Mouse (Mus musculus): Measurements from ENCODE around the gene Gnptg. TPM values are rescaled to one million over a fixed set of nuclear protein-coding genes. Genes with fewer than 3 reads are reported as not detected.

The Gnptg gene
- polyA plus RNA-seq, 1 experiment from 2014 or later: 42.7 TPM

GRCm38 (mm10) chr17:25264453-25264852 is 24.5 kb upstream of the Gnptg start:
- Histone ChIP-seq H3K4me3 (replicated peaks) (no peak overlapping the region), H3K4me2 (replicated peaks) (no peak overlapping the region), H3K27me3 (no peaks in the 10 kb centered on the region), H3K27ac (replicated peaks) (no peak overlapping the region), H3K4me1 (no peaks in the 10 kb centered on the region), H3K9ac (no peak overlapping the region), H3K36me3 (peaks cover 81% of the 10 kb centered on the region), H3K9me3 (replicated peaks) (no peaks in the 10 kb centered on the region)
- 80% methylated on average over 3 of the region's 3 CpGs for WGBS
- no peak for ATAC-seq (ENCODE audit: insufficient number of reproducible peaks, low FRiP score, low TSS enrichment, low read depth)

GRCm38 (mm10) chr17:25257804-25258261 is 17.9 kb upstream of the Gnptg start:
- Histone ChIP-seq H3K4me1 (peaks cover 14% of the 10 kb centered on the region), H3K36me3 (peaks cover 25% of the 10 kb centered on the region), H3K9ac (no peak overlapping the region), H3K27me3 (peaks cover 39% of the 10 kb centered on the region), H3K27ac (replicated peaks) (no peak overlapping the region), H3K4me3 (replicated peaks) (no peak overlapping the region), H3K4me2 (replicated peaks) (no peak overlapping the region), H3K9me3 (replicated peaks) (no peaks in the 10 kb centered on the region)
- whole genome bisulfite sequencing: 53% methylated on average over 6 of the region's 6 CpGs
- no peak for ATAC-seq (ENCODE audit: insufficient number of reproducible peaks, low FRiP score, low TSS enrichment, low read depth)

GRCm38 (mm10) chr17:25256140-25256754 is 16.3 kb upstream of the Gnptg start, which contains the start of gene Baiap3:
TSS of gene Baiap3 (minus strand) at chr17:25256364.
- Histone ChIP-seq H3K9me3 (replicated peaks) (no peaks in the 10 kb centered on the region), H3K4me3 (replicated peaks) (peak within 1 kb of the TSS; percentile 40), H3K4me1 (peaks cover 14% of the 10 kb centered on the region), H3K27me3 (peaks cover 44% of the 10 kb centered on the region), H3K36me3 (peaks cover 19% of the 10 kb centered on the region), H3K27ac (replicated peaks) (no peak within 1 kb of the TSS), H3K9ac (peak within 1 kb of the TSS; percentile 9; the same call in 1 of the 2 replicates), H3K4me2 (replicated peaks) (peak within 1 kb of the TSS; percentile 69)
- ATAC-seq (ENCODE audit: insufficient number of reproducible peaks, low FRiP score, low TSS enrichment, low read depth): 0 out of 2 replicates have a peak, but pooled peaks have one; percentile 27
- WGBS: 2% methylated on average over 33 of the region's 35 CpGs

GRCm38 (mm10) chr17:25255110-25255509 is 15.2 kb upstream of the Gnptg start:
- 63% methylated on average over 2 of the region's 2 CpGs for WGBS
- H3K9me3 ChIP-seq (replicated peaks): no peaks in the 10 kb centered on the region
- peaks cover 14% of the 10 kb centered on the region for H3K4me1 ChIP-seq
- H3K9ac ChIP-seq: no peak overlapping the region
- H3K27ac ChIP-seq (replicated peaks): no peak overlapping the region
- no peak overlapping the region for H3K4me3 ChIP-seq (replicated peaks)
- peaks cover 44% of the 10 kb centered on the region for H3K27me3 ChIP-seq
- H3K36me3 ChIP-seq: peaks cover 17% of the 10 kb centered on the region
- ATAC-seq (ENCODE audit: insufficient number of reproducible peaks, low FRiP score, low TSS enrichment, low read depth): no peak
- H3K4me2 ChIP-seq (replicated peaks): no peak overlapping the region

- Histone ChIP-seq H3K27me3 (peaks cover 44% of the 10 kb centered on the region), H3K4me3 (replicated peaks) (no peak overlapping the region), H3K9me3 (replicated peaks) (no peaks in the 10 kb centered on the region), H3K4me1 (peaks cover 14% of the 10 kb centered on the region), H3K4me2 (replicated peaks) (no peak overlapping the region), H3K9ac (no peak overlapping the region), H3K36me3 (peaks cover 3% of the 10 kb centered on the region; the same call in 1 of the 2 replicates), H3K27ac (replicated peaks) (no peak overlapping the region)
- no peak for ATAC-seq (ENCODE audit: insufficient number of reproducible peaks, low FRiP score, low TSS enrichment, low read depth)
- WGBS: 23% methylated on average over 10 of the region's 10 CpGs
Observed at GRCm38 (mm10) chr17:25253760-25254159, 13.8 kb upstream of the Gnptg start.

GRCm38 (mm10) chr17:25252643-25253042 is 12.7 kb upstream of the Gnptg start:
- no peak overlapping the region for H3K4me3 ChIP-seq (replicated peaks)
- H3K9me3 ChIP-seq (replicated peaks): no peaks in the 10 kb centered on the region
- no peak overlapping the region for H3K27ac ChIP-seq (replicated peaks)
- H3K9ac ChIP-seq: no peak overlapping the region
- no peak for ATAC-seq (ENCODE audit: insufficient number of reproducible peaks, low FRiP score, low TSS enrichment, low read depth)
- H3K36me3 ChIP-seq: no peaks in the 10 kb centered on the region
- no peak overlapping the region for H3K4me2 ChIP-seq (replicated peaks)
- whole genome bisulfite sequencing: 40% methylated on average over 3 of the region's 3 CpGs
- peaks cover 44% of the 10 kb centered on the region for H3K27me3 ChIP-seq
- H3K4me1 ChIP-seq: peaks cover 11% of the 10 kb centered on the region

GRCm38 (mm10) chr17:25250181-25250835 is 10.4 kb upstream of the Gnptg start:
- WGBS: 69% methylated on average over 8 of the region's 8 CpGs
- no peak for ATAC-seq (ENCODE audit: insufficient number of reproducible peaks, low FRiP score, low TSS enrichment, low read depth)
- Histone ChIP-seq H3K27me3 (peaks cover 28% of the 10 kb centered on the region), H3K36me3 (no peaks in the 10 kb centered on the region), H3K4me1 (no peaks in the 10 kb centered on the region), H3K4me2 (replicated peaks) (no peak overlapping the region), H3K4me3 (replicated peaks) (no peak overlapping the region), H3K9me3 (replicated peaks) (no peaks in the 10 kb centered on the region), H3K27ac (replicated peaks) (no peak overlapping the region), H3K9ac (no peak overlapping the region)

- ATAC-seq (ENCODE audit: insufficient number of reproducible peaks, low FRiP score, low TSS enrichment, low read depth): no peak
Observed at GRCm38 (mm10) chr17:25248033-25248750, 8.3 kb upstream of the Gnptg start.

GRCm38 (mm10) chr17:25244239-25244638 is 4.3 kb upstream of the Gnptg start:
- 72% methylated on average over 16 of the region's 16 CpGs for WGBS

More at GRCm38 (mm10) chr17:25248033-25248750, 8.3 kb upstream of the Gnptg start:
- WGBS: 66% methylated on average over 18 of the region's 18 CpGs
- Histone ChIP-seq H3K4me1 (no peaks in the 10 kb centered on the region), H3K4me3 (replicated peaks) (no peak overlapping the region), H3K27ac (replicated peaks) (no peak overlapping the region), H3K27me3 (peaks cover 8% of the 10 kb centered on the region), H3K36me3 (peaks cover 20% of the 10 kb centered on the region), H3K9me3 (replicated peaks) (no peaks in the 10 kb centered on the region), H3K4me2 (replicated peaks) (no peak overlapping the region), H3K9ac (no peak overlapping the region)

GRCm38 (mm10) chr17:25243131-25243780 is 3.3 kb upstream of the Gnptg start:
- ATAC-seq (ENCODE audit: insufficient number of reproducible peaks, low FRiP score, low TSS enrichment, low read depth): no peak
- H3K4me2 ChIP-seq (replicated peaks): no peak overlapping the region
- H3K27ac ChIP-seq (replicated peaks): no peak overlapping the region
- peaks cover 34% of the 10 kb centered on the region for H3K36me3 ChIP-seq
- peaks cover 18% of the 10 kb centered on the region for H3K4me1 ChIP-seq
- H3K9ac ChIP-seq: no peak overlapping the region
- 87% methylated on average over 11 of the region's 11 CpGs for whole genome bisulfite sequencing
- H3K9me3 ChIP-seq (replicated peaks): no peaks in the 10 kb centered on the region
- no peaks in the 10 kb centered on the region for H3K27me3 ChIP-seq
- H3K4me3 ChIP-seq (replicated peaks): no peak overlapping the region

More at GRCm38 (mm10) chr17:25244239-25244638, 4.3 kb upstream of the Gnptg start:
- Histone ChIP-seq H3K4me2 (replicated peaks) (no peak overlapping the region), H3K9me3 (replicated peaks) (no peaks in the 10 kb centered on the region), H3K9ac (no peak overlapping the region), H3K27ac (replicated peaks) (no peak overlapping the region), H3K36me3 (peaks cover 34% of the 10 kb centered on the region), H3K27me3 (no peaks in the 10 kb centered on the region), H3K4me3 (replicated peaks) (no peak overlapping the region), H3K4me1 (peaks cover 14% of the 10 kb centered on the region)
- ATAC-seq (ENCODE audit: insufficient number of reproducible peaks, low FRiP score, low TSS enrichment, low read depth): no peak

- Histone ChIP-seq H3K27ac (replicated peaks) (no peak overlapping the region), H3K4me1 (peaks cover 8% of the 10 kb centered on the region), H3K27me3 (no peaks in the 10 kb centered on the region), H3K9me3 (replicated peaks) (no peaks in the 10 kb centered on the region), H3K36me3 (peaks cover 29% of the 10 kb centered on the region), H3K9ac (no peak overlapping the region), H3K4me3 (replicated peaks) (no peak overlapping the region), H3K4me2 (replicated peaks) (no peak overlapping the region)
- 84% methylated on average over 9 of the region's 9 CpGs for WGBS
- ATAC-seq (ENCODE audit: insufficient number of reproducible peaks, low FRiP score, low TSS enrichment, low read depth): no peak
Observed at GRCm38 (mm10) chr17:25235635-25236034, 4.3 kb downstream of the Gnptg start.

All from embryonic facial prominence, embryonic 15.5 days (tissue).